Mouse (Mus musculus): ENCODE measurements around the gene Ankrd55.

DNA sequence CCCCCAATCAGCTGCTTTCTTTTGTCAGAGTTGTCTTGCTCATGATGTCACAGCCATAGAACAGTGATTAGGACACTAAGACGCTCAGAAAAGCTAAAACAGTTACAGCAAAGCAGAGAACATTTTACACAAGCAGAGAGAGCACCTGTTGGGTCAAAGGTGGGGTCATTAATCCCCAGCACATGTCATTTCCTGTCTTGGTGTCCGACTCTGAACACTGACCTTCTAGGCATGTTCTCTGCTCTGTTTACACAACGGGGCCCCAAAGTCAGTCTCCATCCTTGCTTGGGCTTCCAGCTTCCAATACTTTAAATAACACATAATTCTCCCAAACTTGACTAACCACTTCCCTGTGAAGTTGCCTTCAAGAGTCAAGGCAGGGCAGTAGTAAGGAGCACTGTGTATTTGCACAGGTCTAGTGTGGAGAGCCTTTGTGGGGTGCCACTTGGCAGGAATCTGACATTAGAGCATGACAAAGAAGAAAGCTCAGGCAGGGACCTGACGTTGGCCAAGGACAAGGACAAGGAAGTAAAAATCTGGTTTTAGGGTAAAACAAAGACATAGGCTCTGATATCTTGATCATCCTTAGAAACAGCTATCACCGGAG is 123.1 kb downstream of the Ankrd55 start:
- TF ChIP-seq POLR2A (IDR thresholded peaks at IDR 0.05; ENCODE audit: low read depth, low read length) = no peak
- no peak for TF ChIP-seq CTCF (IDR thresholded peaks at IDR 0.05; ENCODE audit: borderline replicate concordance, insufficient read depth, low read length)

All from embryonic fibroblast, embryonic 13.5 days (primary cell).